Mouse (Mus musculus) embryo, embryonic 10 days (tissue): ENCODE data around the gene Gtdc1.

ENCODE experiments used
- DNase-seq: peaks from one replicate; pipeline ENCODE4 v3.0.0-alpha.2; 2015; ENCODE audit warnings: low spot score

The Gtdc1 gene

GRCm38 (mm10) chr2:44927482-44927811, at the start of gene Gtdc1:
TSS of gene Gtdc1 (minus strand) at chr2:44927657.
- DNase-seq: no peak

DNA sequence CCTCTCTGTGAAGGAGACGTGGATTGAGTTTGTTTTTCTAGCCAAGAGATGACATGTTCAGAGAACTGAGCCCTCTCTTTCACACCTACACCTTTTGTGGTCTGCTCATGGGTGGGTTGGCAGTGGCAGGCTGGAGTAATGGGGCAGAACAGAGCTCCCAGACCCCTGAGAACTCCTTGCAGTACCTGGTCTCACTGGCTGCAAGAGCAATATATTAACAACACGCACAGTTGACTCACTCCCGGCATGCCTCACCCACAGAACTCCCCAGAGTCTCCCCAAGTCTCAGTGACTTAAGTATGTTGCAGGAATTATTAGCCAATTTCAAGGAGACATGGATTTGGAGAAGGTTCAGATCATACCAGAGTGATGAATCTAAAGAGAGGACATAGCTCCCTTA, 49.6 kb upstream of the Gtdc1 start:
- no peak for DNase-seq

DNA sequence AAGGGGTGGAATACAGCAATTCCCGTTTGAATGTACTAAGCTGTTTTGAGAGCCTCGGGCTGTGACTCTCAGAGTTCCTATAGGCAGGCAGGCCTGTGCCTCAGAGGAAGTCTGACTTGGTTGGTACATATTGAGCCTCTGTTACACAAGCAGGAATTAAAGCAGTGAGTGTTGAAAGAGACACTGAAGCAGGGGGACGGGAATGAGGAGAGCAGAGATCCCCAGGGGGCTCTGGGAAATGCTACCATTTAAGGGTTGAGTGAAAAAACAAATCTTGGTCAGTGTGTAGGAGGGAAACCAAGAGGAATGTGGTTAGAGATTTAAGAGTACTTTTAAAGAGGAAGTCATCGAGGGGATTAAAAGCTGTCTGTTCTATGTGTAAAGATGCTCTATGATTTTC, 49.0 kb upstream of the Gtdc1 start:
- DNase-seq: no peak

GRCm38 (mm10) chr2:44973828-44974227, 46.4 kb upstream of the Gtdc1 start:
- no peak for DNase-seq

DNA sequence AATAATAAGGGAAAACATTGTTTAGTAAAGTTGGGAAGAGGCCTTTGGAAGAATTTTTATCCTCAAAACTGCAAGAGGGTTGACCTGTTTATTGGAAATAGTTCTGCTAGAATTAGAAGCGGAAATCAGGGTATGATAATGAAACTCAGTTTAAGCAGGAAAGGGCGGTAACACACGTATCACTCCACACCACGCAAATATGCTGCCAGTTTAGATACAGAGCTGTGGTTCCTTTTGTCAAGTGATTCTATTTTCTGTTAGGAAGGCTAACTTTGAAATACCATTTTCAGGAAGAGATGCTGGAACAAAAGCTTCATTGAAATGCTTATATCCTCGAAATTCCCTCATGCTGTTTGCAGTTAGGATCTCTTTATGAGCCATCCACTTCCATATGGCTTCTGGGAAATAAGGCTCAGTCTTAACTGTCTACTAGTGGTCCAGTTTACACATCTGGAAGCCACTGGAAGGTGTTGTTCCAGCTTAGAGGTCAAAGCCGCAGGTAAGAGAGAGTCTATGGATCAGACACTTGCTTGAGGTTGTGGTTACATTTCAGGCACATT, 42.7 kb upstream of the Gtdc1 start:
- no peak for DNase-seq

DNA sequence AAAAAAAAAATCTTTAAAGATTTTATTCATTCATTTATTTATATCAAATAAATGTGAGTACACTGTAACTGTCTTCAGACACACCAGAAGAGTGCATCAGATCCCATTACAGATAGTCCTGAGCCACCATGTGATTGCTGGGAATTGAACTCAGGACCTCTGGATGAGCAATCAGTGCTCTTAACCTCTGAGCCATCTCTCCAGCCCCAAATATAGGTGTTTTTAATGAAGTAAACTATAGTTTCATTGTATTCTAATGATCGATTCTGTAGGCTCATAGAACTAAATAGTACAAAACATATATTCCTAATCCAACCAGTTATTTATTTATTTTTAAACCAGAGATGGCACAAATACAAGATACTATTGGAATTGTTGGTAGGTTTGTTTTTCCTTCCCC, 42.2 kb upstream of the Gtdc1 start:
- no peak for DNase-seq

GRCm38 (mm10) chr2:44969226-44969625, 41.8 kb upstream of the Gtdc1 start:
- DNase-seq: no peak

DNA sequence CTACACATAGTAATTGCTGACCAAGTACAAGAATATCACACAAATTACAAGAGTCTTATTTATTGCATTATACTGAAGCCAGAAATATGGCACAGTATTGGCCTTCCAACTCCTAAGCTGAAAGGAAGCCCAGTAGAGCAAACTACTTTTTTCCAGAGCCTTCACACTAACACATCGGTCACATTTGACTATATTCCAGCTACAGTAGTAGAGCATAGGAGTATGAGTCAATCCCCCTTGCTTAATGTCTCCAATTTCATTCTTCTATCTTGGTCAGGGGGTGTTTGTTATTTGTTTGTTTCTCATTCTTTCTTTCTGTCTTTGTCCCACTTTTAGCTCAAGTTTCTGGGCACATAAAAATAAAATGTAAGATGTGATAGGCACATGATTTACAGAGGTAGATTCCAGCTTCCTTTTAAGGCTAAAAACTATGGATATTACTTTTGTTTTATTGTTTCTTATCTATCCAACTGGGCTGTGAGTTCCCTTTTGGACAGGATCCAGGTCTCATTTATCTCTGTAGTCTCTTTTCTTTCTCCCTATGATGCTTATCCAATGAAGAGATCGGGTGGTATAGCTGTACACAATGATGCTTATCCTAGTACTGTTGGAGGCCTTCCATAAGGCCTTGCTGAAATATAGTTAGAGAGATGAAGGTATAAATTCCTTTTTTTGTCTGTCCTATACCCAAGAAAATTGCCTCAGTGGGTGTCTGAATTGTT, 38.5 kb upstream of the Gtdc1 start:
- no peak for DNase-seq

DNA sequence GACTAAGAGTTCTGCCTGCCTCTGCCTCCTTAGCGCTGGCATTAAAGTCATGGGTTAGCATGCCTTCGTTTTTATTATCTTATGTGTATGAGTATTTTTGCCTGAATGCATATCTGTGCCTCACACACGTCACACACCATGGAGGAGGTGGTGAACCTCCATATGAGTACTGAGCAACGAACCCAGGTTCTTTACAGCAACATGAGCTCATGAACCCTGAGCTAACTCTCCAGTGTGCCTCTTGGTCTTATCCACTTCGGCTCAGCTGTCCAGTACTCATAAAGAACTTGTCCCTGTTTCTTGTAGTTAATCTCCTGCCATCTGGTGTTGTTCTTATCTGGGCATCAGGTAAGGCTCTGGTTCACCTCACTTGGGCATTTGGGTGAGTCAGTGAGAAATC, 35.2 kb upstream of the Gtdc1 start:
- DNase-seq: no peak

GRCm38 (mm10) chr2:44961192-44961591, 33.7 kb upstream of the Gtdc1 start:
- DNase-seq: no peak

- DNase-seq: no peak
Measured at GRCm38 (mm10) chr2:44960561-44960960, 33.1 kb upstream of the Gtdc1 start.

DNA sequence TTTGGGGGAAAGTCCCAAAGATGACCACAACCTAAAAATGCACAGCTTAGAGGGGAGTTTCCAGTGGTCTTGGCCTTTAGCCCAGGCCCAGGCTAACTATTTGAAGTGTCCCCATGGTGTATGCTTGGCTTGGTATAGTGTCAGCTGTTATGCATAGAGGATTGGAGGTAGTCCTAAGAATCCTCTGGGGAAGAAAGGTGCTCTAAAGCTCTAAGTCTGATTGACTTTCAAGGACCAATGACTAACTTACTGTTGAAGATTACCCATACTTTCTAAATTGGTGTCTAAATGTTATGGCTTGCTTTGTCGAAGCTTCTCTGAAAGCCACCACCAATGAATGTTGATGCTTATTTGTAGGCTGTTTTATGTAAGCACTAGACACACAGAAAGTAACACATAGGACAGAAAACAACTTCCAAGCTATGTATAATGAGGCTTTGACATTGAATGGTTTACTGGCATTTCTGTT, 29.9 kb upstream of the Gtdc1 start:
- no peak for DNase-seq

- DNase-seq: no peak
Measured at GRCm38 (mm10) chr2:44956232-44956631, 28.8 kb upstream of the Gtdc1 start.

- no peak for DNase-seq
Measured at GRCm38 (mm10) chr2:44955506-44955905, 28.0 kb upstream of the Gtdc1 start.

- no peak for DNase-seq
Measured at GRCm38 (mm10) chr2:44954180-44954579, 26.7 kb upstream of the Gtdc1 start.

GRCm38 (mm10) chr2:44952830-44953422, 25.5 kb upstream of the Gtdc1 start:
- DNase-seq: peak; percentile 64

- DNase-seq: no peak
Measured at GRCm38 (mm10) chr2:44951651-44952213, 24.3 kb upstream of the Gtdc1 start.

DNA sequence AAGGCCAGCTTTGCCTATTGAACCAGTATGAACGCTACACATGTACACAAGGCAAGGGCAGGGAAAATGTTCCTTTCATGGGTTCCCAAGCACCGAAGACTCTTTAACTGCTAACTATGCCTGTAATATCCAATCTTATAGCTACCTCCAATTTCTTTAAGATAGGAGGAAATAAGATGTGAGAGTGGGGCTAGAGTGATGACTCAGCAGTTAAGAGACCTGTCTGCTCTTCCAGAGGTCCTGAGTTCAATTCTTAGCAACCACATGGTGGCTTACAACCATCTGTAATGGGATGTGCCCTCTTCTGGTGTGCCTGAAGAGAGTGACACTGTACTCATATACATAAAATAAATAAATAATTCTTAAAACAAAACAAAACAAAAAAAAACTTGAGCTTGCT, 17.2 kb upstream of the Gtdc1 start:
- DNase-seq: no peak

DNA sequence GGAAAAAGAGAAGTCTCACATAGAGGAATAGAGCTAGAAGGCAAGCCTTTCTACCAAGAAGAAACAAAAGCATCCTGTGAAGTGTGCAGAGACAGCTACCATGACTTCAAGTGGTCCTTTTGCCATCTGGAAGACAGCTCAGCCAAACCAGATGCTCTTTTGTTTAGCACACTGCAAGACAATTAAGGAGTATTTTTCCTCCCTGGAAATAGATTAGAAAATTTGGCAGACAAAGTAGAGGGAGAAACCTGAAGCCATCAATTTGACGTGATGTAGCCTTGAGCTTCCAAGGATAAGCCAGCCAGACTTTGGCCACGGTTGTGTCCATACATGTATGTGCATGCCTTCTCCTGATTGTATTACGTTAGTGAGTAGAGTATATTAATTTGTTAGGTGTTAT, 3.5 kb upstream of the Gtdc1 start:
- no peak for DNase-seq

GRCm38 (mm10) chr2:44928631-44929030, 1.2 kb upstream of the Gtdc1 start:
- DNase-seq: no peak

GRCm38 (mm10) chr2:44926683-44927481, 575 bp downstream of the Gtdc1 start:
- peak; percentile 92 for DNase-seq

GRCm38 (mm10) chr2:44926167-44926682, 1.2 kb downstream of the Gtdc1 start:
- no peak for DNase-seq
